In the genomic region with DNA sequence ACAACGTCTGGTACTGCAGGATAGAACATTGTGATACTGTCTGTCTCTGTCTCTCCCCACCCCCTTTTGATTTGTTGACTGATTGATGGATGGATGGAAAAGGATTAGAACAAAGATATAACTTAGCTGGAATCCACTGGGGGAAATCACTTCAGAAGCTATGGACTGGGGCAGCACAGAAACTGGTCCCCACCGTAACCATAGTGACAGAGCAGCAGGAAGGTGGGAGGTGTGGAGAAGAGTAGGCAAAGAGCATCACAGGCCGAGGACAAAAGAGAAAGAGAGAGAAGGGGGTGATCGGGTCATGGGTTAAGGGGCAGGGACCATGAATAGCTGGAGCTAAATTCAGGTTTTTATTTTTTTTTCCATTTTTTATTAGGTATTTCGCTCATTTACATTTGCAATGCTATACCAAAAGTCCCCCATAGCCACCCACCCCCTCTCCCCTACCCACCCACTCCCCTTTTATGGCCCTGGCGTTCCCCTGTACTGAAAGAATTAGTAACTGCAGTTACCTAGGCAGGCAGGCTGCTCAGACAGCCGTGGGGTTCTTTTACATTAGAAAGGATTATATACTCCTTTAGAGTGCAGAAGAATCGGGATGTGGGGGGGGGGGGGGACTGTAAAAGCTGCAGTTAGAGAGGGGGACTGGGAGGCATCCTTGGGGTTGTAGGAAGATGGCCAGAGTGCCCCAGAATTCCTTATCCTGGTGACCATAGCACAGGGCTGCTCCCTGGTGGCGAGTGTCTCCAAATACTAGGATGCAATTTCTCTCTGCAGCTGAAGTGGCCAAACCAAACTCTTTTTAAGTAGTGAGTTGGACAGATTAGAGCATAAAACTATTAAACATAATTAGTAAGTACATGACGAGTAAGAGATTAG, we compare ENCODE assay signal across 9 mouse cellular contexts.
DNase-seq lines count a peak whose midpoint lies in the region; ATAC-seq and TF ChIP-seq lines count a peak whose summit lies in the region.
"Had no signal": no experiment of that assay in that cellular context is flagged by ENCODE, and none has a peak within 500 bp of the region (broad histone marks: within the 10 kb centered on the region; RNA-seq: fewer than 3 reads in every experiment).

No protein-coding gene starts in this region.

- WGBS in lung, embryonic 14.5 days = 48% methylated on average over 10 of the region's 10 CpGs
- 31% methylated on average over 10 of the region's 10 CpGs for WGBS in forebrain, embryonic 10.5 days
- 12% methylated on average over 10 of the region's 10 CpGs for WGBS in midbrain, embryonic 14.5 days

- no peak overlapping the region for H3K27ac ChIP-seq in lung, embryonic 14.5 days (ENCODE audit: low read depth)
- H3K27ac ChIP-seq in forebrain, embryonic 10.5 days = peak overlapping the region; percentile 67; the same call in 1 of the 2 replicates
- H3K27ac ChIP-seq in midbrain, embryonic 14.5 days (replicated peaks; ENCODE audit: low read depth, low read length) = no peak overlapping the region; the same call in 1 of the 2 replicates
- H3K27ac ChIP-seq: embryonic facial prominence, embryonic 12.5 days had no signal

- ATAC-seq in lung, embryonic 14.5 days (ENCODE audit: insufficient read depth) = no peak
- peak; percentile 73 for ATAC-seq in midbrain, embryonic 14.5 days (ENCODE audit: low FRiP score, low TSS enrichment)

- TF ChIP-seq CTCF in lung, embryonic 14.5 days (IDR thresholded peaks at IDR 0.05; ENCODE audit: low read depth) = peak; percentile 46

- H3K36me3 ChIP-seq in lung, embryonic 14.5 days (ENCODE audit: insufficient read depth) = no peaks in the 10 kb centered on the region
- no peaks in the 10 kb centered on the region for H3K36me3 ChIP-seq in forebrain, embryonic 10.5 days (replicated peaks)
- H3K36me3 ChIP-seq in midbrain, embryonic 14.5 days (ENCODE audit: control insufficient read depth, insufficient read depth, low read length) = no peaks in the 10 kb centered on the region
- H3K36me3 ChIP-seq: embryonic facial prominence, embryonic 12.5 days had no signal

- no peak overlapping the region for H3K4me2 ChIP-seq in lung, embryonic 14.5 days
- H3K4me2 ChIP-seq in midbrain, embryonic 14.5 days (ENCODE audit: low read length) = no peak overlapping the region
- H3K4me2 ChIP-seq: embryonic facial prominence, embryonic 12.5 days had no signal

- peak; percentile 18 for DNase-seq in adrenal gland, postnatal 14 days
- DNase-seq in adrenal gland, postnatal 4 days (ENCODE audit: low spot score in 2 of 2) = no peak
- peak; percentile 23 for DNase-seq in lung, embryonic 14.5 days
- no peak for DNase-seq in lung, adult 18-20 months
- peak; percentile 23 for DNase-seq in forebrain, embryonic 10.5 days (ENCODE audit: extremely low spot score, low spot score)
- DNase-seq in midbrain, embryonic 14.5 days = peak; percentile 72
- DNase-seq in spleen, postnatal 4 days (ENCODE audit: low spot score in 2 of 2) = no peak
- DNase-seq in frontal cortex, postnatal 36 days (ENCODE audit: low spot score in 2 of 2) = no peak

- no peaks in the 10 kb centered on the region for H3K9me3 ChIP-seq in lung, embryonic 14.5 days (ENCODE audit: low read depth, low read length)
- no peaks in the 10 kb centered on the region for H3K9me3 ChIP-seq in forebrain, embryonic 10.5 days
- H3K9me3 ChIP-seq in midbrain, embryonic 14.5 days (ENCODE audit: control insufficient read depth, low read length) = no peaks in the 10 kb centered on the region
- H3K9me3 ChIP-seq: embryonic facial prominence, embryonic 12.5 days had no signal

- no peaks in the 10 kb centered on the region for H3K27me3 ChIP-seq in lung, embryonic 14.5 days (ENCODE audit: insufficient read depth, low read length)
- no peaks in the 10 kb centered on the region for H3K27me3 ChIP-seq in forebrain, embryonic 10.5 days (ENCODE audit: poor library complexity, severe bottlenecking)
- H3K27me3 ChIP-seq in midbrain, embryonic 14.5 days (ENCODE audit: control insufficient read depth, insufficient read depth, low read length) = no peaks in the 10 kb centered on the region
- H3K27me3 ChIP-seq: embryonic facial prominence, embryonic 12.5 days had no signal

- no peaks in the 10 kb centered on the region for H3K4me1 ChIP-seq in lung, embryonic 14.5 days (ENCODE audit: insufficient read depth)
- H3K4me1 ChIP-seq in forebrain, embryonic 10.5 days = peaks cover 24% of the 10 kb centered on the region
- H3K4me1 ChIP-seq in midbrain, embryonic 14.5 days (ENCODE audit: control insufficient read depth, insufficient read depth, low read length) = peaks cover 4% of the 10 kb centered on the region; the same call in 1 of the 2 replicates
- H3K4me1 ChIP-seq: embryonic facial prominence, embryonic 12.5 days had no signal

- no peak overlapping the region; the same call in 1 of the 2 replicates for H3K9ac ChIP-seq in lung, embryonic 14.5 days
- H3K9ac ChIP-seq in midbrain, embryonic 14.5 days (replicated peaks; ENCODE audit: low read length) = no peak overlapping the region
- H3K9ac ChIP-seq: embryonic facial prominence, embryonic 12.5 days had no signal

- no peak overlapping the region for H3K4me3 ChIP-seq in lung, embryonic 14.5 days (ENCODE audit: low read depth, low read length)
- H3K4me3 ChIP-seq in forebrain, embryonic 10.5 days = no peak overlapping the region
- no peak overlapping the region for H3K4me3 ChIP-seq in midbrain, embryonic 14.5 days (replicated peaks; ENCODE audit: low read depth, low read length)
- H3K4me3 ChIP-seq: embryonic facial prominence, embryonic 12.5 days had no signal

Comparison
In these comparisons a context has a peak if more than half of its experiments do, and no peak if none do; other contexts are left out.
1. DNase-seq: peak in adrenal gland, postnatal 14 days (single experiment), lung, embryonic 14.5 days (single experiment), forebrain, embryonic 10.5 days (single experiment) and midbrain, embryonic 14.5 days (single experiment); none in adrenal gland, postnatal 4 days (0 of 2), lung, adult 18-20 months (0 of 2), spleen, postnatal 4 days (0 of 2) and frontal cortex, postnatal 36 days (0 of 2).